Mouse (Mus musculus): ENCODE data around the gene Gng8. TPM values are rescaled to one million over a fixed set of nuclear protein-coding genes. Genes with fewer than 3 reads are reported as not detected.

The Gng8 gene
- 0.67 and 0.81 TPM in 2 replicates for polyA plus RNA-seq (2015; fragmentation: Nextera tagmentation; extraction: Ambion mirVana)

GRCm38 (mm10) chr7:16891641-16892351 lies at the start of gene Gng8:
Gene Gng8 (plus strand): TSS chr7:16891786.
- Histone ChIP-seq H3K4me3 (replicated peaks) (peak within 1 kb of the TSS; percentile 38), H3K9me3 (replicated peaks) (no peaks in the 10 kb centered on the region), H3K27me3 (peaks cover 84% of the 10 kb centered on the region), H3K4me1 (replicated peaks) (peaks cover 27% of the 10 kb centered on the region), H3K36me3 (no peaks in the 10 kb centered on the region), H3K27ac (no peak within 1 kb of the TSS), H3K9ac (no peak within 1 kb of the TSS), H3K4me2 (peak within 1 kb of the TSS; percentile 66)
- under 1% methylated on average over 30 of the region's 30 CpGs for WGBS (ENCODE audit: insufficient replicate concordance)
- peak; percentile 71 for DNase-seq
- ATAC-seq (ENCODE audit: low read depth) = peak; percentile 85

DNA sequence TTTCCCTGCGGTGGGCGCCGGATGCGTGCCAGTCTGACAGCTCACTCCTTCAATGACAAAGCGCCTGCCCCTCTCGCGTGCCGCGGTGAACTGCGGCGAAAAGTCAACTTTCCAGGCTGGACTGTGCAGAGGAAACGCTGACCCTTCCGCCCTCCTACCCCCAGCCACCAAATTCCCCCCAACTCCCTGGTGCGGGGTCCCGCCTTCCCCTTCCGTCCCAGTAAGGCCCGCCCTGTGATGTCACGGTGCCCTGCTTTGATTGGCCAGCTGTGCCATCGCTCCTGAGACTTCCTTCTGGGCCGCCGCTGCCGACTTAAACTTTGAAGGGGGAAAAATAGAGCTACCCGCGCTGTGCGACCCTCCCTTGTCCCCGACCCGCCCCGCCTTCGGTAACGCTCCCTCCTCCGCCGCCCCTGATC lies 48.9 kb upstream of the Gng8 start, which contains the start of gene Prkd2:
Gene Prkd2, plus strand, starts transcription at position 258 of the 419 bp plus-strand sequence.
- Histone ChIP-seq H3K27me3 (no peaks in the 10 kb centered on the region), H3K4me1 (replicated peaks) (peaks cover 63% of the 10 kb centered on the region), H3K4me2 (peak within 1 kb of the TSS; percentile 100), H3K9me3 (replicated peaks) (no peaks in the 10 kb centered on the region), H3K36me3 (peaks cover 38% of the 10 kb centered on the region), H3K9ac (peak within 1 kb of the TSS; percentile 84), H3K4me3 (replicated peaks) (peak within 1 kb of the TSS; percentile 73), H3K27ac (peak within 1 kb of the TSS; percentile 78)
- ATAC-seq (ENCODE audit: low read depth) = peak; percentile 82
- peak; percentile 77 for DNase-seq
- WGBS (ENCODE audit: insufficient replicate concordance) = under 1% methylated on average over 32 of the region's 32 CpGs

GRCm38 (mm10) chr7:16843441-16844171 lies 48.0 kb upstream of the Gng8 start:
- peaks cover 29% of the 10 kb centered on the region for H3K36me3 ChIP-seq
- peaks cover 58% of the 10 kb centered on the region for H3K4me1 ChIP-seq (replicated peaks)
- peak overlapping the region; percentile 70 for H3K27ac ChIP-seq
- H3K4me2 ChIP-seq = peak overlapping the region; percentile 100
- no peaks in the 10 kb centered on the region for H3K9me3 ChIP-seq (replicated peaks)
- H3K9ac ChIP-seq = peak overlapping the region; percentile 84
- DNase-seq (no peak), ATAC-seq (ENCODE audit: low read depth) (peak; percentile 37)
- under 1% methylated on average over 33 of the region's 33 CpGs for WGBS (ENCODE audit: insufficient replicate concordance)
- no peaks in the 10 kb centered on the region for H3K27me3 ChIP-seq
- H3K4me3 ChIP-seq (replicated peaks) = peak overlapping the region; percentile 73

DNA sequence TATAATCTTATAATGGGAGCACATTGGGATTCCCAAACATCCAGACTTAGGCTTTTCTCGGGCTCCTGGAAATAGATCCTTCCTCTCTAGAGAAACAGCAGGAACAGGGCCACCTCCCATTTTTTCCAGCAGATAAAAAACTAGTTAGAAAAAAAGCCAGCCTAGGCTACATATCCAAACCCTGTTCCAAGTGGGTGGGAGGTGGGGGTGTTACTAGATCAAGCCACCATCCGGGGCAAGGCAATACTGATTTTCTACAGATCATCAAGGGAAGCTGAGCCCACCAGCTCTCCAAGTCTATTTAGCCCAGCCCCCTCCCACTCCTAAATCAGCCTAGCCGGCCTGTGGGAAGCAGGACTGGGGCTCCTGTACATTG lies 46.9 kb upstream of the Gng8 start:
- peak overlapping the region; percentile 84 for H3K9ac ChIP-seq
- WGBS (ENCODE audit: insufficient replicate concordance) = 19% methylated on average over 3 of the region's 3 CpGs
- peak overlapping the region; percentile 63 for H3K27ac ChIP-seq
- ATAC-seq (ENCODE audit: low read depth) = no peak
- peak overlapping the region; percentile 100 for H3K4me2 ChIP-seq
- DNase-seq = no peak
- H3K36me3 ChIP-seq = peaks cover 28% of the 10 kb centered on the region
- peaks cover 51% of the 10 kb centered on the region for H3K4me1 ChIP-seq (replicated peaks)
- H3K9me3 ChIP-seq (replicated peaks) = no peaks in the 10 kb centered on the region
- no peaks in the 10 kb centered on the region for H3K27me3 ChIP-seq
- H3K4me3 ChIP-seq (replicated peaks) = peak overlapping the region; percentile 73

GRCm38 (mm10) chr7:16845072-16845819 lies 46.3 kb upstream of the Gng8 start:
- Histone ChIP-seq H3K4me2 (peak overlapping the region; percentile 100), H3K4me3 (replicated peaks) (peak overlapping the region; percentile 73), H3K9me3 (replicated peaks) (no peaks in the 10 kb centered on the region), H3K9ac (peak overlapping the region; percentile 84), H3K4me1 (replicated peaks) (peaks cover 51% of the 10 kb centered on the region), H3K27me3 (no peaks in the 10 kb centered on the region), H3K36me3 (peaks cover 27% of the 10 kb centered on the region), H3K27ac (peak overlapping the region; percentile 63)
- ATAC-seq (ENCODE audit: low read depth) = no peak
- DNase-seq = no peak
- 7% methylated on average over 14 of the region's 14 CpGs for WGBS (ENCODE audit: insufficient replicate concordance)

- ATAC-seq (ENCODE audit: low read depth) (no peak), DNase-seq (no peak)
- H3K27me3 ChIP-seq = no peaks in the 10 kb centered on the region
- H3K9ac ChIP-seq = peak overlapping the region; percentile 84
- peak overlapping the region; percentile 63 for H3K27ac ChIP-seq
- no peaks in the 10 kb centered on the region for H3K9me3 ChIP-seq (replicated peaks)
- peak overlapping the region; percentile 73 for H3K4me3 ChIP-seq (replicated peaks)
- WGBS (ENCODE audit: insufficient replicate concordance) = 22% methylated on average over 10 of the region's 10 CpGs
- H3K36me3 ChIP-seq = peaks cover 26% of the 10 kb centered on the region
- H3K4me1 ChIP-seq (replicated peaks) = peaks cover 47% of the 10 kb centered on the region
- H3K4me2 ChIP-seq = peak overlapping the region; percentile 100
These were observed 45.8 kb upstream of the Gng8 start for GRCm38 (mm10) chr7:16845820-16846167.

- Histone ChIP-seq H3K9ac (no peak overlapping the region), H3K4me1 (replicated peaks) (peaks cover 38% of the 10 kb centered on the region), H3K27ac (no peak overlapping the region), H3K27me3 (no peaks in the 10 kb centered on the region), H3K9me3 (replicated peaks) (no peaks in the 10 kb centered on the region), H3K4me2 (no peak overlapping the region), H3K36me3 (peaks cover 19% of the 10 kb centered on the region), H3K4me3 (replicated peaks) (no peak overlapping the region)
- WGBS (ENCODE audit: insufficient replicate concordance) = 87% methylated on average over 5 of the region's 5 CpGs
- ATAC-seq (ENCODE audit: low read depth) = no peak
- no peak for DNase-seq
These were observed 44.8 kb upstream of the Gng8 start for GRCm38 (mm10) chr7:16846775-16847174.

DNA sequence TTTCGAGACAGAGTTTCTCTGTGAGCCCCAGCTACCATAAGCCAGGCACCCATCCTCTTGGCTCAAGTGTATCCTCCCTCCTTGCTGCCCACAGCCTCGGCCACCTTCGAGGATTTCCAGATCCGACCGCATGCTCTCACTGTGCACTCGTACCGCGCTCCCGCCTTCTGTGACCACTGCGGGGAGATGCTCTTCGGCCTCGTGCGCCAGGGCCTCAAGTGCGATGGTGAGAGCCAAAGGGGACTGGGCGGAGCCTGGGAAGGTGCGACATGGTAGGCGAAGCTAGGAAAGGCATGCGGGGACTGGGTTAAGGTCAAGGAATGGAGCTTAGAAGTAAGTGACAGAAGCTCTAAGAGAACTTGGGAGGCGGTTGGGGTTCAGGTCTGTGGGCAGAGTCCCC lies 44.1 kb upstream of the Gng8 start:
- Histone ChIP-seq H3K27me3 (no peaks in the 10 kb centered on the region), H3K4me3 (replicated peaks) (no peak overlapping the region), H3K9me3 (replicated peaks) (no peaks in the 10 kb centered on the region), H3K9ac (no peak overlapping the region), H3K27ac (no peak overlapping the region), H3K4me2 (no peak overlapping the region), H3K4me1 (replicated peaks) (peaks cover 31% of the 10 kb centered on the region), H3K36me3 (peaks cover 19% of the 10 kb centered on the region)
- 81% methylated on average over 19 of the region's 19 CpGs for WGBS (ENCODE audit: insufficient replicate concordance)
- no peak for ATAC-seq (ENCODE audit: low read depth)
- no peak for DNase-seq

DNA sequence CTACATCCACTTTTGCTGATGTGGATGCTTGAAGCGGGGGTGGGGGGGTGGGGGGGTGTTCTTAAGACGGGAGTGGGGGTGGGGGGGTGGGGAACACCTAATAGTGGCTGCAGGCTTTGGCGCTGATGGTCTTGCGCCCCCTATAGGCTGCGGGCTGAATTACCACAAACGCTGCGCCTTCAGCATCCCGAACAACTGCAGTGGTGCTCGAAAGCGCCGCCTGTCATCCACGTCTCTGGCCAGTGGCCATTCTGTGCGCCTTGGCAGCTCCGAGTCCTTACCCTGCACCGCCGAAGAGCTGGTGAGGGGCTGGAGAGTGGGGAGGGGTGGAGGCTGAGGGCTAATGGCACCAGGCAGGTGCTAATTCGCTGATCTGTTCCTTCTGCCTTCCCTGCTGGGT lies 43.0 kb upstream of the Gng8 start:
- no peak for DNase-seq
- 49% methylated on average over 17 of the region's 17 CpGs for WGBS (ENCODE audit: insufficient replicate concordance)
- Histone ChIP-seq H3K4me2 (no peak overlapping the region), H3K36me3 (peaks cover 20% of the 10 kb centered on the region), H3K9ac (no peak overlapping the region), H3K27me3 (no peaks in the 10 kb centered on the region), H3K27ac (no peak overlapping the region), H3K4me3 (replicated peaks) (no peak overlapping the region), H3K9me3 (replicated peaks) (no peaks in the 10 kb centered on the region), H3K4me1 (replicated peaks) (peaks cover 25% of the 10 kb centered on the region)
- no peak for ATAC-seq (ENCODE audit: low read depth)

GRCm38 (mm10) chr7:16851636-16852035 lies 40.0 kb upstream of the Gng8 start:
- Histone ChIP-seq H3K36me3 (peaks cover 47% of the 10 kb centered on the region), H3K4me1 (replicated peaks) (no peaks in the 10 kb centered on the region), H3K4me3 (replicated peaks) (no peak overlapping the region), H3K27ac (no peak overlapping the region), H3K9me3 (replicated peaks) (no peaks in the 10 kb centered on the region), H3K9ac (no peak overlapping the region), H3K27me3 (no peaks in the 10 kb centered on the region), H3K4me2 (no peak overlapping the region)
- 69% methylated on average over 4 of the region's 4 CpGs for WGBS (ENCODE audit: insufficient replicate concordance)
- ATAC-seq (ENCODE audit: low read depth) = 0 out of 2 replicates have a peak, but pooled peaks have one; percentile 11
- DNase-seq = no peak

GRCm38 (mm10) chr7:16853302-16853831 lies 38.2 kb upstream of the Gng8 start:
- no peaks in the 10 kb centered on the region for H3K9me3 ChIP-seq (replicated peaks)
- H3K9ac ChIP-seq = no peak overlapping the region
- no peak overlapping the region for H3K4me2 ChIP-seq
- ATAC-seq (ENCODE audit: low read depth) (no peak), DNase-seq (no peak)
- H3K4me1 ChIP-seq (replicated peaks) = 0 out of 2 replicates have a peak, but pooled peaks cover 2% of the 10 kb centered on the region
- H3K36me3 ChIP-seq = peaks cover 58% of the 10 kb centered on the region
- H3K27me3 ChIP-seq = no peaks in the 10 kb centered on the region
- WGBS (ENCODE audit: insufficient replicate concordance) = 77% methylated on average over 14 of the region's 14 CpGs
- H3K27ac ChIP-seq = no peak overlapping the region
- H3K4me3 ChIP-seq (replicated peaks) = no peak overlapping the region

All from liver, embryonic 13.5 days (tissue).